Mouse (Mus musculus) embryonic facial prominence, embryonic 15.5 days (tissue): ENCODE results near the gene Ccdc174. TPM values are rescaled to one million over a fixed set of nuclear protein-coding genes. Genes with fewer than 3 reads are reported as not detected.
"Not testable (repeated sequence)": the region's sequence is repeated elsewhere in the genome, so short reads cannot be mapped to it uniquely, and the experiment has no call there.

Source experiments
- ATAC-seq: fragments of 200-750 bp; cut with Nextera tagmentation; 2 replicates; pipeline ENCODE4 v1.8.0; 2017; ENCODE audit warnings: low read depth, moderate TSS enrichment; ENCODE audit not compliant: insufficient number of reproducible peaks, low FRiP score, low TSS enrichment
- H3K27ac ChIP-seq: fragments of 300-500 bp; sonication (generic); replicated peaks from 2 replicates; pipeline ENCODE4 v1.5.1; 2015; ENCODE audit warnings: mild to moderate bottlenecking, inconsistent platforms
- H3K27me3 ChIP-seq: fragments of 300-500 bp; sonication (generic); 2 replicates; pipeline ENCODE4 v1.6.1; 2015; ENCODE audit warnings: inconsistent platforms
- H3K36me3 ChIP-seq: fragments of 300-500 bp; sonication (generic); 2 replicates; pipeline ENCODE4 v1.6.1; 2015; ENCODE audit warnings: mild to moderate bottlenecking, inconsistent platforms
- H3K4me1 ChIP-seq: fragments of 300-500 bp; sonication (generic); 2 replicates; pipeline ENCODE4 v1.6.1; 2015; ENCODE audit warnings: inconsistent platforms
- H3K4me2 ChIP-seq: fragments of 300-500 bp; sonication (generic); replicated peaks from 2 replicates; pipeline ENCODE4 v1.6.1; 2015; ENCODE audit warnings: mild to moderate bottlenecking, inconsistent platforms
- H3K4me3 ChIP-seq: fragments of 300-500 bp; sonication (generic); replicated peaks from 2 replicates; pipeline ENCODE4 v1.5.1; 2015; ENCODE audit warnings: mild to moderate bottlenecking, inconsistent platforms
- H3K9ac ChIP-seq: fragments of 300-500 bp; sonication (generic); 2 replicates; pipeline ENCODE4 v1.6.1; 2015; ENCODE audit warnings: inconsistent platforms
- H3K9me3 ChIP-seq: fragments of 300-500 bp; sonication (generic); replicated peaks from 2 replicates; pipeline ENCODE4 v1.6.1; 2016; ENCODE audit warnings: inconsistent platforms
- WGBS: fragments of 180-500 bp; shearing (Covaris S2); methylation state at CpG from one replicate; pipeline ENCODE4 v1.1.7; 2015; 5-methylcytosine and 5-hydroxymethylcytosine counted together
- polyA plus RNA-seq: library from polyadenylated mRNA; unstranded; fragments of >200 nt; fragmentation: Nextera tagmentation; extraction: Ambion mirVana; gene quantifications from 2 replicates; pipeline ENCODE4 v1.2.1, GENCODE M21; 2015

Ccdc174 gene
- polyA plus RNA-seq, 1 experiment from 2014 or later = 31.8 TPM

GRCm38 (mm10) chr6:91868091-91868490 lies 9.8 kb upstream of the Ccdc174 start:
- Histone ChIP-seq H3K27me3 (no peaks in the 10 kb centered on the region; the same call in 1 of the 2 replicates), H3K27ac (no peak overlapping the region), H3K4me3 (no peak overlapping the region), H3K36me3 (no peaks in the 10 kb centered on the region), H3K4me2 (no peak overlapping the region), H3K9ac (no peak overlapping the region), H3K4me1 (no peaks in the 10 kb centered on the region), H3K9me3 (no peaks in the 10 kb centered on the region)
- WGBS = 80% methylated on average over 5 of the region's 5 CpGs
- no peak for ATAC-seq

GRCm38 (mm10) chr6:91872781-91873180 lies 5.1 kb upstream of the Ccdc174 start:
- ATAC-seq = no peak
- no peak overlapping the region for H3K27ac ChIP-seq
- WGBS = 71% methylated on average over 2 of the region's 2 CpGs
- no peaks in the 10 kb centered on the region for H3K36me3 ChIP-seq
- H3K27me3 ChIP-seq = peaks cover 4% of the 10 kb centered on the region; the same call in 1 of the 2 replicates
- H3K4me1 ChIP-seq = no peaks in the 10 kb centered on the region
- H3K9ac ChIP-seq = no peak overlapping the region
- no peak overlapping the region for H3K4me2 ChIP-seq
- H3K9me3 ChIP-seq = no peaks in the 10 kb centered on the region
- H3K4me3 ChIP-seq = no peak overlapping the region

GRCm38 (mm10) chr6:91883859-91884258 lies 6.0 kb downstream of the Ccdc174 start:
- Histone ChIP-seq H3K4me1 (peaks cover 2% of the 10 kb centered on the region; the same call in 1 of the 2 replicates), H3K4me3 (no peak overlapping the region), H3K9me3 (no peaks in the 10 kb centered on the region), H3K27ac (no peak overlapping the region), H3K9ac (no peak overlapping the region), H3K27me3 (no peaks in the 10 kb centered on the region), H3K4me2 (no peak overlapping the region), H3K36me3 (peaks cover 60% of the 10 kb centered on the region)
- 86% methylated on average over 2 of the region's 2 CpGs for WGBS
- no peak for ATAC-seq

GRCm38 (mm10) chr6:91889255-91889906 lies 11.5 kb downstream of the Ccdc174 start:
- H3K4me3 ChIP-seq = no peak overlapping the region
- peaks cover 79% of the 10 kb centered on the region for H3K36me3 ChIP-seq
- H3K27ac ChIP-seq = no peak overlapping the region
- no peak overlapping the region for H3K9ac ChIP-seq
- no peaks in the 10 kb centered on the region for H3K4me1 ChIP-seq
- no peaks in the 10 kb centered on the region for H3K9me3 ChIP-seq
- no peak overlapping the region for H3K4me2 ChIP-seq
- H3K27me3 ChIP-seq = no peaks in the 10 kb centered on the region
- WGBS = 83% methylated on average over 3 of the region's 3 CpGs
- ATAC-seq = no peak

- H3K4me1 ChIP-seq = no peaks in the 10 kb centered on the region
- no peak overlapping the region for H3K4me3 ChIP-seq
- H3K4me2 ChIP-seq = no peak overlapping the region
- no peak for ATAC-seq
- H3K27ac ChIP-seq = no peak overlapping the region
- H3K9ac ChIP-seq = no peak overlapping the region
- no peaks in the 10 kb centered on the region for H3K27me3 ChIP-seq
- peaks cover 84% of the 10 kb centered on the region for H3K36me3 ChIP-seq
- H3K9me3 ChIP-seq = no peaks in the 10 kb centered on the region
- 85% methylated on average over 5 of the region's 5 CpGs for WGBS
Measured at GRCm38 (mm10) chr6:91890615-91891014, 12.8 kb downstream of the Ccdc174 start.

- Histone ChIP-seq H3K9me3 (no peaks in the 10 kb centered on the region), H3K9ac (no peak overlapping the region), H3K4me2 (no peak overlapping the region), H3K27ac (no peak overlapping the region), H3K4me3 (no peak overlapping the region), H3K27me3 (no peaks in the 10 kb centered on the region), H3K4me1 (no peaks in the 10 kb centered on the region), H3K36me3 (peaks cover 82% of the 10 kb centered on the region)
- 97% methylated on average over 2 of the region's 2 CpGs for WGBS
- ATAC-seq = no peak
Measured at GRCm38 (mm10) chr6:91891776-91892175, 13.9 kb downstream of the Ccdc174 start.

GRCm38 (mm10) chr6:91896783-91897182 lies 18.9 kb downstream of the Ccdc174 start:
- 86% methylated on average over 3 of the region's 3 CpGs for WGBS
- Histone ChIP-seq H3K36me3 (peaks cover 81% of the 10 kb centered on the region), H3K27me3 (no peaks in the 10 kb centered on the region)

GRCm38 (mm10) chr6:91901505-91901904 lies 23.7 kb downstream of the Ccdc174 start:
- Histone ChIP-seq H3K36me3 (peaks cover 42% of the 10 kb centered on the region), H3K9me3 (no peaks in the 10 kb centered on the region), H3K4me2 (no peak overlapping the region), H3K9ac (no peak overlapping the region), H3K4me1 (no peaks in the 10 kb centered on the region), H3K4me3 (no peak overlapping the region), H3K27ac (no peak overlapping the region), H3K27me3 (no peaks in the 10 kb centered on the region)
- 29% methylated on average over 5 of the region's 5 CpGs for WGBS
- ATAC-seq = peak; percentile 54; the same call in 1 of the 2 replicates

More at GRCm38 (mm10) chr6:91896783-91897182, 18.9 kb downstream of the Ccdc174 start:
- H3K4me1 ChIP-seq = no peaks in the 10 kb centered on the region
- H3K9me3 ChIP-seq = no peaks in the 10 kb centered on the region
- no peak overlapping the region for H3K4me2 ChIP-seq
- H3K27ac ChIP-seq = no peak overlapping the region
- no peak for ATAC-seq
- no peak overlapping the region for H3K9ac ChIP-seq
- no peak overlapping the region for H3K4me3 ChIP-seq

GRCm38 (mm10) chr6:91902509-91902908 lies 24.7 kb downstream of the Ccdc174 start, which contains the start of gene 4930590J08Rik:
Gene 4930590J08Rik, plus strand, starts transcription at chr6:91902809.
- ATAC-seq, H3K27ac ChIP-seq, H3K9me3 ChIP-seq, H3K4me2 ChIP-seq, H3K4me1 ChIP-seq, H3K4me3 ChIP-seq, H3K9ac ChIP-seq, H3K27me3 ChIP-seq: not testable (repeated sequence)
- peaks cover 32% of the 10 kb centered on the region for H3K36me3 ChIP-seq
- WGBS = 97% methylated on average over 2 of the region's 2 CpGs

GRCm38 (mm10) chr6:91914011-91914410 lies 36.2 kb downstream of the Ccdc174 start:
- Histone ChIP-seq H3K4me1 (no peaks in the 10 kb centered on the region), H3K27ac (no peak overlapping the region), H3K4me2 (no peak overlapping the region), H3K36me3 (no peaks in the 10 kb centered on the region), H3K9me3 (no peaks in the 10 kb centered on the region), H3K9ac (no peak overlapping the region), H3K27me3 (no peaks in the 10 kb centered on the region), H3K4me3 (no peak overlapping the region)
- WGBS = 82% methylated on average over 10 of the region's 10 CpGs
- no peak for ATAC-seq

GRCm38 (mm10) chr6:91917286-91917685 lies 39.4 kb downstream of the Ccdc174 start:
- no peak overlapping the region for H3K4me2 ChIP-seq
- 29% methylated on average over 4 of the region's 4 CpGs for WGBS

GRCm38 (mm10) chr6:91917716-91918115 lies 39.9 kb downstream of the Ccdc174 start:
- H3K27me3 ChIP-seq = no peaks in the 10 kb centered on the region
- 77% methylated on average over 11 of the region's 11 CpGs for WGBS
- no peak for ATAC-seq

More at GRCm38 (mm10) chr6:91917286-91917685, 39.4 kb downstream of the Ccdc174 start:
- no peak overlapping the region for H3K9ac ChIP-seq
- no peaks in the 10 kb centered on the region for H3K9me3 ChIP-seq
- H3K4me1 ChIP-seq = no peaks in the 10 kb centered on the region
- no peak overlapping the region for H3K27ac ChIP-seq
- H3K27me3 ChIP-seq = no peaks in the 10 kb centered on the region
- no peak for ATAC-seq
- H3K4me3 ChIP-seq = no peak overlapping the region
- no peaks in the 10 kb centered on the region for H3K36me3 ChIP-seq

More at GRCm38 (mm10) chr6:91917716-91918115, 39.9 kb downstream of the Ccdc174 start:
- H3K4me1 ChIP-seq = no peaks in the 10 kb centered on the region
- H3K36me3 ChIP-seq = no peaks in the 10 kb centered on the region
- no peak overlapping the region for H3K27ac ChIP-seq
- no peaks in the 10 kb centered on the region for H3K9me3 ChIP-seq
- no peak overlapping the region for H3K4me2 ChIP-seq
- H3K4me3 ChIP-seq = no peak overlapping the region
- no peak overlapping the region for H3K9ac ChIP-seq
